Mouse (Mus musculus) limb, embryonic 14.5 days (tissue): ENCODE results near the gene Socs5. TPM values are rescaled to one million over a fixed set of nuclear protein-coding genes. Genes with fewer than 3 reads are reported as not detected.

ENCODE experiments used
- ATAC-seq: fragments of 200-750 bp; cut with Nextera tagmentation; 2 replicates; pipeline ENCODE4 v1.8.0; 2017; ENCODE audit warnings: low read depth, moderate number of reproducible peaks, moderate TSS enrichment; ENCODE audit not compliant: low FRiP score
- DNase-seq: peaks from one replicate; pipeline ENCODE4 v3.0.0-alpha.2; 2015; ENCODE audit warnings: low spot score
- H3K27ac ChIP-seq: fragments of 300-500 bp; sonication (generic); replicated peaks from 2 replicates; pipeline ENCODE4 v1.5.1; 2014; ENCODE audit warnings: low read depth, mild to moderate bottlenecking, low read length, moderate library complexity, mixed read lengths
- H3K27me3 ChIP-seq: fragments of 300-500 bp; sonication (generic); 2 replicates; pipeline ENCODE4 v1.6.1; 2014; ENCODE audit warnings: low read length, mixed read lengths; ENCODE audit not compliant: control insufficient read depth, insufficient read depth
- H3K36me3 ChIP-seq: fragments of 300-500 bp; sonication (generic); 2 replicates; pipeline ENCODE4 v1.6.1; 2014; ENCODE audit warnings: mild to moderate bottlenecking, low read length, moderate library complexity, mixed read lengths; ENCODE audit not compliant: control insufficient read depth, insufficient read depth
- H3K4me1 ChIP-seq: fragments of 300-500 bp; sonication (generic); 2 replicates; pipeline ENCODE4 v1.6.1; 2014; ENCODE audit warnings: antibody characterized with exemption, low read length, mixed read lengths; ENCODE audit not compliant: control insufficient read depth, insufficient read depth
- H3K4me2 ChIP-seq: fragments of 300-500 bp; sonication (generic); replicated peaks from 2 replicates; pipeline ENCODE4 v1.6.1; 2014; ENCODE audit warnings: low read depth, mild to moderate bottlenecking, low read length, moderate library complexity; ENCODE audit not compliant: severe bottlenecking
- H3K4me3 ChIP-seq: fragments of 300-500 bp; sonication (generic); replicated peaks from 2 replicates; pipeline ENCODE4 v1.5.1; 2014; ENCODE audit warnings: low read length
- H3K9ac ChIP-seq: fragments of 300-500 bp; sonication (generic); 2 replicates; pipeline ENCODE4 v1.6.1; 2014; ENCODE audit warnings: mild to moderate bottlenecking, low read depth, low read length, moderate library complexity; ENCODE audit not compliant: severe bottlenecking
- H3K9me3 ChIP-seq: fragments of 300-500 bp; sonication (generic); 2 replicates; pipeline ENCODE4 v1.6.1; 2016; ENCODE audit warnings: low read length; ENCODE audit not compliant: control insufficient read depth
- POLR2A ChIP-seq: fragments of 200-500 bp; IDR thresholded peaks from 2 replicates; pipeline ENCODE4 v1.8.0; 2012; ENCODE audit warnings: inconsistent platforms, mild to moderate bottlenecking, moderate library complexity, borderline replicate concordance; ENCODE audit not compliant: insufficient read depth, insufficient read length; ENCODE audit errors: extremely low read depth
- WGBS: fragments of 180-500 bp; shearing (Covaris S2); extraction: QIAGEN DNeasy Blood & Tissue Kit; methylation state at CpG from one replicate; pipeline ENCODE4 v1.1.7; 2014; 5-methylcytosine and 5-hydroxymethylcytosine counted together
- polyA plus RNA-seq, 2 experiments: library from polyadenylated mRNA; depleted of rRNA in 1 of 2; stranded (reverse) in 1 of 2; unstranded in 1 of 2; fragments of >200 nt; fragmentation: Nextera tagmentation in 1 of 2; extraction: Ambion mirVana in 1 of 2; gene quantifications; 2 replicates each; pipeline versions ENCODE4 v1.2.1 to v1.2.3; 2012 to 2014

Socs5 gene
- polyA plus RNA-seq, 2 experiments: 18.4 to 21.2 TPM

GRCm38 (mm10) chr17:87164312-87164922 lies 56.9 kb downstream of the Socs5 start:
- Histone ChIP-seq H3K9ac (no peak overlapping the region), H3K4me1 (peaks cover 11% of the 10 kb centered on the region), H3K9me3 (no peaks in the 10 kb centered on the region), H3K27me3 (no peaks in the 10 kb centered on the region), H3K27ac (peak overlapping the region; percentile 73), H3K4me2 (no peak overlapping the region; the same call in 1 of the 2 replicates), H3K36me3 (no peaks in the 10 kb centered on the region), H3K4me3 (no peak overlapping the region)
- peak; percentile 64 for DNase-seq
- no peak for TF ChIP-seq POLR2A
- ATAC-seq: peak; percentile 84
- 37% methylated on average over 7 of the region's 7 CpGs for whole genome bisulfite sequencing

- Histone ChIP-seq H3K27ac (no peak overlapping the region), H3K27me3 (no peaks in the 10 kb centered on the region), H3K4me3 (no peak overlapping the region), H3K4me2 (no peak overlapping the region), H3K4me1 (peaks cover 11% of the 10 kb centered on the region), H3K36me3 (no peaks in the 10 kb centered on the region), H3K9ac (no peak overlapping the region), H3K9me3 (no peaks in the 10 kb centered on the region)
- no peak for DNase-seq
- ATAC-seq: no peak
- WGBS: 92% methylated on average over 5 of the region's 5 CpGs
- no peak for TF ChIP-seq POLR2A
Observed at GRCm38 (mm10) chr17:87167407-87167806, 59.9 kb downstream of the Socs5 start.

- Histone ChIP-seq H3K36me3 (no peaks in the 10 kb centered on the region), H3K9me3 (peaks cover 9% of the 10 kb centered on the region; the same call in 1 of the 2 replicates), H3K4me1 (peaks cover 11% of the 10 kb centered on the region), H3K4me3 (no peak overlapping the region), H3K9ac (no peak overlapping the region), H3K4me2 (no peak overlapping the region), H3K27ac (no peak overlapping the region), H3K27me3 (no peaks in the 10 kb centered on the region)
- no peak for ATAC-seq
- 50% methylated on average over 3 of the region's 3 CpGs for WGBS
- no peak for TF ChIP-seq POLR2A
- no peak for DNase-seq
Observed at GRCm38 (mm10) chr17:87169076-87169475, 61.6 kb downstream of the Socs5 start.

GRCm38 (mm10) chr17:87170364-87170763 lies 62.9 kb downstream of the Socs5 start:
- H3K36me3 ChIP-seq: no peaks in the 10 kb centered on the region
- ATAC-seq: no peak
- no peak overlapping the region for H3K4me2 ChIP-seq
- WGBS: 49% methylated on average over 5 of the region's 5 CpGs
- TF ChIP-seq POLR2A: no peak
- peaks cover 9% of the 10 kb centered on the region; the same call in 1 of the 2 replicates for H3K9me3 ChIP-seq
- H3K27ac ChIP-seq: no peak overlapping the region
- 0 out of 2 replicates have a peak, but pooled peaks cover 3% of the 10 kb centered on the region for H3K4me1 ChIP-seq
- H3K9ac ChIP-seq: no peak overlapping the region
- no peak for DNase-seq
- no peaks in the 10 kb centered on the region for H3K27me3 ChIP-seq
- H3K4me3 ChIP-seq: no peak overlapping the region

- TF ChIP-seq POLR2A: no peak
- H3K27me3 ChIP-seq: no peaks in the 10 kb centered on the region
- H3K9ac ChIP-seq: no peak overlapping the region
- no peak overlapping the region for H3K4me3 ChIP-seq
- no peak for ATAC-seq
- DNase-seq: no peak
- no peak overlapping the region for H3K4me2 ChIP-seq
- WGBS: 82% methylated on average over 3 of the region's 3 CpGs
- H3K4me1 ChIP-seq: 0 out of 2 replicates have a peak, but pooled peaks cover 6% of the 10 kb centered on the region
- no peaks in the 10 kb centered on the region for H3K36me3 ChIP-seq
- H3K9me3 ChIP-seq: peaks cover 9% of the 10 kb centered on the region; the same call in 1 of the 2 replicates
- H3K27ac ChIP-seq: no peak overlapping the region
Observed at GRCm38 (mm10) chr17:87172031-87172430, 64.6 kb downstream of the Socs5 start.

- Histone ChIP-seq H3K4me1 (peaks cover 7% of the 10 kb centered on the region; the same call in 1 of the 2 replicates), H3K9me3 (peaks cover 9% of the 10 kb centered on the region; the same call in 1 of the 2 replicates), H3K36me3 (no peaks in the 10 kb centered on the region), H3K4me2 (no peak overlapping the region), H3K27ac (no peak overlapping the region), H3K4me3 (no peak overlapping the region), H3K27me3 (no peaks in the 10 kb centered on the region), H3K9ac (no peak overlapping the region)
- ATAC-seq: no peak
- 70% methylated on average over 2 of the region's 2 CpGs for WGBS
- no peak for DNase-seq
- no peak for TF ChIP-seq POLR2A
Observed at GRCm38 (mm10) chr17:87173966-87174365, 66.5 kb downstream of the Socs5 start.
